Mouse (Mus musculus): Measurements from ENCODE around the gene Gabrd. TPM values are rescaled to one million over a fixed set of nuclear protein-coding genes. Genes with fewer than 3 reads are reported as not detected.

Gabrd gene
- total and polyA plus RNA-seq, 3 experiments, result 0.08 TPM; not detected in 2

DNA sequence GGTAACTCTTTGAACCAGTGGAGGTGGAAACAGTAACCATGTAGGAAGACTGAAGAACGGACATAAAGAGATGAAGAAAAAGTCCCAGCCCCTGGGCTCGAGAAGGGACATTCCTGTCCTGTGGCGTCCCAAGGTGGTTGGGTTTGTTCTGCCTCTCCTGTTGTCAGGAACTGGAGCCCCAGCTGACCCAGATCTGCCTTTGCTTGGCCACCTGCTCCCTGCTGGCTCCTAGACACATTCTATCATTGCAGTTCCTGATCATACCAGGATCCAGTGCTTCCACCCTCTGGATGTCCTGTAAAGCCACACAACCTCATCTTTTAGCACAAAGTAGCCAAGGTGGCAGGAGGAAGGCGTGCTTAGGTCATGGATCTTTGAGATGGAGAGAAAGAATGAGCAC, 14.6 kb downstream of the Gabrd start:
- no peak for DNase-seq (ENCODE audit: extremely low read depth)
- no peaks in the 10 kb centered on the region for H3K4me1 ChIP-seq (ENCODE audit: control insufficient read depth in 1 of 2, insufficient read depth in 2 of 2)
- H3K36me3 ChIP-seq (replicated peaks in 1 of 2; ENCODE audit: control insufficient read depth in 1 of 2, insufficient read depth in 1 of 2, low read length in 1 of 2), result no peaks in the 10 kb centered on the region
- in situ Hi-C loops (cut with MboI; ENCODE audit: low pct_ligation_motif_present, low pct_unique_long_range_greater_than_20kb, low sequenced_read_pairs) (no loop called here), dilution Hi-C loops (cut with MboI; ENCODE audit: extremely low pct_ligation_motif_present, extremely low pct_unique_long_range_greater_than_20kb, low sequenced_read_pairs) (no loop called here)
- peaks cover 5% of the 10 kb centered on the region for H3K9me3 ChIP-seq (replicated peaks; ENCODE audit: low read length)
- no peak overlapping the region for H3K9ac ChIP-seq (ENCODE audit: insufficient read depth, low read depth)
- no peak overlapping the region for H3K4me3 ChIP-seq (replicated peaks in 1 of 3; ENCODE audit: low read depth in 2 of 3, low read length in 2 of 3, poor library complexity in 1 of 3)
- no peak overlapping the region for H3K27ac ChIP-seq (ENCODE audit: insufficient read depth, low read depth)
- no peak overlapping the region for H3K4me2 ChIP-seq (ENCODE audit: insufficient read depth, low read depth, poor library complexity, severe bottlenecking)
- no peaks in the 10 kb centered on the region for H3K79me2 ChIP-seq (replicated peaks; ENCODE audit: control insufficient read depth, extremely low read depth, insufficient read depth, poor library complexity, severe bottlenecking)
- TF ChIP-seq GABPA (IDR thresholded peaks at IDR 0.05; ENCODE audit: insufficient replicate concordance, low read depth, low read length) (no peak), ZMIZ1 (IDR thresholded peaks at IDR 0.05; ENCODE audit: low read depth, low read length) (no peak), POLR2AphosphoS2 (IDR thresholded peaks at IDR 0.05; ENCODE audit: low read depth, low read length) (no peak), TCF12 (IDR thresholded peaks at IDR 0.05; ENCODE audit: low read depth, low read length) (no peak), HCFC1 (IDR thresholded peaks at IDR 0.05; ENCODE audit: low read depth, low read length) (no peak), CTCF (conservative IDR thresholded peaks at IDR 0.05 in 1 of 2, IDR thresholded peaks at IDR 0.05 in 1 of 2; ENCODE audit: low read depth in 2 of 2, low read length in 2 of 2) (no peak), TBP (conservative IDR thresholded peaks at IDR 0.05; ENCODE audit: low read depth, low read length) (no peak), MYC (IDR thresholded peaks at IDR 0.05; ENCODE audit: low read depth, low read length) (no peak), KAT2A (IDR thresholded peaks at IDR 0.05; ENCODE audit: insufficient replicate concordance, low read length) (no peak), CHD1 (IDR thresholded peaks at IDR 0.05; ENCODE audit: low read depth, low read length) (no peak), EP300 (IDR thresholded peaks at IDR 0.05; ENCODE audit: low read length) (no peak)
- H3K27me3 ChIP-seq (replicated peaks), result peaks cover 91% of the 10 kb centered on the region

DNA sequence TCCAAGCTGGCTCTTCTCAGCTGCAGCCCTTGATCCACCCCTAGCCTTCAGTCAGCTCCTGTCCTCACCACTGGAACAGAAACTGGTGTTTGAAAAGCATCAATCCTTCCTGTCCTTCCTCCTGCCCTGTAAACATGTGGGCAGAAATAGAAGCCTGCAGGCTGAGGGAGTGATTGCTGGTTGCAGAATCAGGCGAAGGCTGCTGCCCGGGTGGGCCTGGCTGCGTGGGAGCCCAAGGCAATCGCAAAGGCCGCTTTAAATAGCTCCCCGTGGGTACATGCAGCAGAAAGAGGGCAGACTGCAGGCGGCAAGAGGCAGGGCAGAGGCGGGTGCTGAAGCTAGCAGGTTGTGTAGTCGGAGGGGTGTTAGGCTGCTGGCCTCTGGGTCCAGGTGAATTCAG, 15.2 kb downstream of the Gabrd start:
- no peak overlapping the region for H3K9ac ChIP-seq (ENCODE audit: insufficient read depth, low read depth)
- no peak for DNase-seq (ENCODE audit: extremely low read depth)
- H3K4me3 ChIP-seq (replicated peaks in 1 of 3; ENCODE audit: low read depth in 2 of 3, low read length in 2 of 3, poor library complexity in 1 of 3), result no peak overlapping the region
- no peaks in the 10 kb centered on the region for H3K79me2 ChIP-seq (replicated peaks; ENCODE audit: control insufficient read depth, extremely low read depth, insufficient read depth, poor library complexity, severe bottlenecking)
- no peaks in the 10 kb centered on the region for H3K36me3 ChIP-seq (replicated peaks in 1 of 2; ENCODE audit: control insufficient read depth in 1 of 2, insufficient read depth in 1 of 2, low read length in 1 of 2)
- in situ Hi-C loops (cut with MboI; ENCODE audit: low pct_ligation_motif_present, low pct_unique_long_range_greater_than_20kb, low sequenced_read_pairs) (no loop called here), dilution Hi-C loops (cut with MboI; ENCODE audit: extremely low pct_ligation_motif_present, extremely low pct_unique_long_range_greater_than_20kb, low sequenced_read_pairs) (no loop called here)
- no peak for TF ChIP-seq ZMIZ1 (IDR thresholded peaks at IDR 0.05; ENCODE audit: low read depth, low read length)
- no peak for TF ChIP-seq NRF1 (IDR thresholded peaks at IDR 0.05; ENCODE audit: low read depth, low read length)
- TF ChIP-seq NELFE (IDR thresholded peaks at IDR 0.05; ENCODE audit: low read depth, low read length), result no peak
- no peak for TF ChIP-seq ELF1 (IDR thresholded peaks at IDR 0.05; ENCODE audit: low read depth, low read length)
- no peak overlapping the region for H3K27ac ChIP-seq (ENCODE audit: insufficient read depth, low read depth)
- peaks cover 5% of the 10 kb centered on the region for H3K9me3 ChIP-seq (replicated peaks; ENCODE audit: low read length)
- H3K27me3 ChIP-seq (replicated peaks), result peaks cover 91% of the 10 kb centered on the region
- no peak overlapping the region for H3K4me2 ChIP-seq (ENCODE audit: insufficient read depth, low read depth, poor library complexity, severe bottlenecking)
- no peaks in the 10 kb centered on the region for H3K4me1 ChIP-seq (ENCODE audit: control insufficient read depth in 1 of 2, insufficient read depth in 2 of 2)

DNA sequence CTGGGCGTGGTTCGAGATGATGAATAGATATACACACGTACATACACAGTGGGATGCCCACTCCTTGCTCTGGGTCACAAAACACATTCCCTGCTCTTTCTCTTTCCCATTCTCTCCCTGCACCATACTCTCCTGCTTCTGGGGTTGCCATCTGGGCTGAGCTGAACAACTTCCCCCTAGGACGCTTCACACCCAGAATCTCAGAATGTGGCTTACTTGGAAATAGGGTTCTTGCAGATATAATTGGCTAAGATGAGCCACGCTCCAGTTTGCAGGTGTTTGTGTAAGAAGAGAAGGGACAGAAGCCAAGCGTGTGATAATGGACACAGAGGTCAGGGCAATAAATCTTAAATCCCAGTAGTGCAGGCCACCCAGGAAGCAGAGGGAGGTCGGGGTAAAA, 15.9 kb downstream of the Gabrd start:
- Histone ChIP-seq H3K4me1 (ENCODE audit: control insufficient read depth in 1 of 2, insufficient read depth in 2 of 2) (no peaks in the 10 kb centered on the region), H3K79me2 (replicated peaks; ENCODE audit: control insufficient read depth, extremely low read depth, insufficient read depth, poor library complexity, severe bottlenecking) (no peaks in the 10 kb centered on the region), H3K9ac (ENCODE audit: insufficient read depth, low read depth) (no peak overlapping the region), H3K36me3 (replicated peaks in 1 of 2; ENCODE audit: control insufficient read depth in 1 of 2, insufficient read depth in 1 of 2, low read length in 1 of 2) (no peaks in the 10 kb centered on the region), H3K27me3 (replicated peaks) (peaks cover 89% of the 10 kb centered on the region), H3K9me3 (replicated peaks; ENCODE audit: low read length) (peaks cover 5% of the 10 kb centered on the region), H3K4me2 (ENCODE audit: insufficient read depth, low read depth, poor library complexity, severe bottlenecking) (no peak overlapping the region), H3K4me3 (replicated peaks in 1 of 3; ENCODE audit: low read depth in 2 of 3, low read length in 2 of 3, poor library complexity in 1 of 3) (no peak overlapping the region), H3K27ac (ENCODE audit: insufficient read depth, low read depth) (no peak overlapping the region)
- no peak for TF ChIP-seq MEF2A (IDR thresholded peaks at IDR 0.05; ENCODE audit: borderline replicate concordance, low read depth, low read length)
- no peak for TF ChIP-seq ELF1 (IDR thresholded peaks at IDR 0.05; ENCODE audit: low read depth, low read length)
- TF ChIP-seq ETS1 (conservative IDR thresholded peaks at IDR 0.05; ENCODE audit: low read depth, low read length), result no peak
- TF ChIP-seq MAFK (IDR thresholded peaks at IDR 0.05; ENCODE audit: insufficient replicate concordance, low read length), result no peak
- TF ChIP-seq GABPA (IDR thresholded peaks at IDR 0.05; ENCODE audit: insufficient replicate concordance, low read depth, low read length), result no peak
- TF ChIP-seq POLR2AphosphoS2 (IDR thresholded peaks at IDR 0.05; ENCODE audit: low read depth, low read length), result no peak
- no peak for TF ChIP-seq USF2 (conservative IDR thresholded peaks at IDR 0.05; ENCODE audit: low read depth, low read length)
- no peak for TF ChIP-seq SIN3A (IDR thresholded peaks at IDR 0.05; ENCODE audit: low read length)
- no peak for TF ChIP-seq CHD2 (IDR thresholded peaks at IDR 0.05; ENCODE audit: low read length)
- no peak for TF ChIP-seq E2F4 (IDR thresholded peaks at IDR 0.05; ENCODE audit: insufficient replicate concordance, low read depth, low read length)
- TF ChIP-seq TBP (conservative IDR thresholded peaks at IDR 0.05; ENCODE audit: low read depth, low read length), result no peak
- TF ChIP-seq RAD21 (IDR thresholded peaks at IDR 0.05; ENCODE audit: low read depth, low read length), result no peak
- no peak for TF ChIP-seq SMC3 (IDR thresholded peaks at IDR 0.05; ENCODE audit: low read depth, low read length)
- no peak for TF ChIP-seq POLR2A (IDR thresholded peaks at IDR 0.05; ENCODE audit: low read depth, low read length)
- DNase-seq (ENCODE audit: extremely low read depth), result no peak
- dilution Hi-C loops (cut with MboI; ENCODE audit: extremely low pct_ligation_motif_present, extremely low pct_unique_long_range_greater_than_20kb, low sequenced_read_pairs) (no loop called here), in situ Hi-C loops (cut with MboI; ENCODE audit: low pct_ligation_motif_present, low pct_unique_long_range_greater_than_20kb, low sequenced_read_pairs) (no loop called here)

Measured in CH12.LX (cell line).